Mouse (Mus musculus) right cerebral cortex, adult 18-20 months (tissue): ENCODE measurements around the gene Zdhhc19.

ENCODE experiments used
- DNase-seq: peaks from one replicate; pipeline ENCODE4 v3.0.0; 2022; ENCODE audit warnings: mixed read lengths

The Zdhhc19 gene

GRCm38 (mm10) chr16:32495965-32496364 is at the start of gene Zdhhc19:
TSS of gene Zdhhc19 (plus strand) at chr16:32496265.
- no peak for DNase-seq

- DNase-seq, result no peak
These were observed 49.4 kb upstream of the Zdhhc19 start for GRCm38 (mm10) chr16:32446563-32447138.

DNA sequence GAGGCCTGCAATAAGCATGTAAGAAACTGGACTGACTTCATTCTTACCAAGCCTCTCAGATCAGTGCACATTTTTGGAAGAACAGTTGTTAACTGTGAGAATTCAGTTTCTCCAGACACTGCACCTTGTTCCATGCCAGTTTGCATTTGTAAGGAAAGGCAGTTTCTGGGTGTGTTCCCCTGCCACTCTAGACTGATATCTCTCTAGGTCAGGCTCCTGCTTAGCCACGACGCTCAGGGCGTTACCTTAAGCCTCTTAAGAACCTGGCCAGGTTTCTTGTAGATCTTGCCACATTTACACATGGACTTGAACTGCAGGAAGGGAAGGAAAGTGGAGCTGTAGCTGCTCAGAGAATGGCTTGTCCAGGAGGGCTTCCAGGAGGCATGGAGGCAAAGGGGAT is 46.4 kb upstream of the Zdhhc19 start:
- DNase-seq, result no peak

GRCm38 (mm10) chr16:32450133-32450532 is 45.9 kb upstream of the Zdhhc19 start:
- no peak for DNase-seq

DNA sequence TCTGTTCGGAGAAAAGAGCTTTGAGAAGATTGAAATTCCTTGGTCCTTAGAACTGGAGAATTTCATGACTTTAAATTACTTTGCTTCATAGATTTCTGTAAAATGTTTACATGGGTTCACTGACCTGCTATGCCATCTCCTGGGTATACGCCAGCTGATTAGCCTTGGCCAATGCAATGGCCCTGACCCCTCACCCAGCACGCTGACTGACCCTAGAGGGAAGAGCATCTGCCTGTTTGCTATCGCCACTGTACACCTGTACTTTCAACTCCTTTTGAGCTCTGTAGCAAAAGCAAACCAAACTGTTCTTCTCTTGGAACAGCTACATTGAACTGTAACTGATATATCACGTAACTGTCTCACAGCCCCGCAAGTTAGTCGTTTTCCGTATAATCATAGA is 43.0 kb upstream of the Zdhhc19 start:
- no peak for DNase-seq

GRCm38 (mm10) chr16:32454646-32455045 is 41.4 kb upstream of the Zdhhc19 start:
- no peak for DNase-seq

DNA sequence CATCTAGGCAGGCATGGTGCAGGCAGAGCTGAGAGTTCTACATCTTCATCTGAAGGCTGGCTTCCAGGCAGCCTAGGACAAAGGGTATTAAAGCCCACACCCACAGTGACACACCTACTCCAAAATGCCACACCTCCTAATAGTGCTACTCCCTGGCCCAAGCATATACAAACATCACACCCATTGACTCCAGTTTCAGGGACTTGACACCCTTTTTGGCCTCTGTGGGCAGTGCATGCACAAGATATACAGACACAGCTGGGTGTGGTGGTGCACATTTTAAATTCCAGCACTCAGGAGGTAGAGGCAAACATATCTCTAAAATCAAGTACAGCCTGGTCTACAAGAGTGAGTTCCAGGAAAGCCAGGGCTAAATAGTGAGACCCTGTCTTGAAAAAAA is 40.0 kb upstream of the Zdhhc19 start:
- DNase-seq, result no peak

- DNase-seq, result no peak
These were observed 39.3 kb upstream of the Zdhhc19 start for GRCm38 (mm10) chr16:32456761-32457160.

DNA sequence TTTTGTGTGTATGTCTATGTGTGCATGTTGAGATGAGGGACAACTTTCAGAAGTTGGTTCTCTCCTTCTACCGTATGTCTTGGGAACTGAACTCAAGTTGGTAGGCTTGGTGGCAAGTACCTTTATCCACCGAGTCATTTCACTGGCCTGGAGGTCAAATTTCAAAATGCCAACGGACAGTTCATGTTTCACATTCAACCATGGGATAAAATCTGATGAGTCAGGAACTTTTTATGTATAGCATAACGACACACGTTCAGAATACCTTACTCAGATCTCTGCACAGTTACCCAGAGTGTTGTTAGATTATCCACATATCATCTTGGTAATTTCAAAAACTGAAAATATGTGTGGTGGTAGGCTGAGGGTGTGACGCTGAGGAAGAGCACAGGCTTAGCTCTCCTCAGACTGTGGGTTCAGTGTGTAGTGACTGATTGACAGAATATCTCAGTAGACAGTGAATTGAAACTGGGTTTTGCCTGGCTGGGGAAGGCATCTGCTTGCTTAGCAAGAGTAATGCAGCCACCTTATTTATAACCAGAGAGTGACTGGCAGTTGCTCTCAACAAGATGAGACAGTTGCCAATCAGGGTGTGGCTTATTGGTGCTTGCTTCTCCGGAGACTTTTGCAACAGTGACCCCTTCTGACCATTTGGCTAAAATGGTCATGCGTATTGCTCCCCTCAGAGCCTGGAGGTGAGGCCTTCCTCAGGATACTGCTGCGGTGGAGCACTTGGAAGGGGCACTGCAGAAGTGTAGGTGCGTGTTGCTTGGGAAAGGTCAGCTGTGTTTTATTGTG is 38.3 kb upstream of the Zdhhc19 start:
- DNase-seq, result peak; percentile 21

DNA sequence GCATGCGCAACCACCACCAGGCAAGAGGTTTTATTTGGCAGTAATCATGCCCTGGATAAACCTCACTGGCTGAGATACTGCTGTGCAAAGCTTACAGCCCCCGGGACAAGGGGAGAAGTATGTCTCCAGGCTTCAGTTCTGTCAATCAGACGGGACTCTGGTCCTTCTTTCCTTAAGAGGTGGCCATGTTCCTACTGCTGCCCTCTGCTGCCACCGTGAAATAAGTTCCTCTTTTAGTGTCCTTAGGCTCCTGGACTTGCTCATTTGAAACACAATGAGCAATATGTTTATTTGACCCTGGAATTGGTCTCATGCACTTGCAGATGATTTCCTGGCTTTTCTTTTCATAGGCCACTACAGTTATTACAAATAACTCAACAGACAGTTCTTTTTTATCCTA is 35.5 kb upstream of the Zdhhc19 start:
- DNase-seq, result no peak

DNA sequence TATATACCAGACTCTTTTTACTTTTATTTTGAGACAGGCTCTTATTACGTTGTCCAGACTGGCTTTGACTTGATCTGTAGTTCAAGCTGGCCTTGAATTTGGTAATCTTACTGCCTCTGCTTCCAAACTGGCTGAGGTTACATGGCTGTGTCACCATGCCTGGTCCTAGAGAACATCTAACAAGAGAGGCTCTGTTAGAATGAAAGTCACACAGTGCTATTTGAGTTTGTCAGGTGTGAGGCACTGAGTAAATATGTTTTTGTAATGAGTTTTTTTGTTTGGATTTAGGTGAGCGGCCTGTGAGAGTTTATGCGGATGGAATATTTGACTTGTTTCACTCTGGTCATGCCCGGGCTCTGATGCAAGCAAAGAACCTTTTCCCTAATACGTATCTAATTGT is 34.4 kb upstream of the Zdhhc19 start:
- no peak for DNase-seq

DNA sequence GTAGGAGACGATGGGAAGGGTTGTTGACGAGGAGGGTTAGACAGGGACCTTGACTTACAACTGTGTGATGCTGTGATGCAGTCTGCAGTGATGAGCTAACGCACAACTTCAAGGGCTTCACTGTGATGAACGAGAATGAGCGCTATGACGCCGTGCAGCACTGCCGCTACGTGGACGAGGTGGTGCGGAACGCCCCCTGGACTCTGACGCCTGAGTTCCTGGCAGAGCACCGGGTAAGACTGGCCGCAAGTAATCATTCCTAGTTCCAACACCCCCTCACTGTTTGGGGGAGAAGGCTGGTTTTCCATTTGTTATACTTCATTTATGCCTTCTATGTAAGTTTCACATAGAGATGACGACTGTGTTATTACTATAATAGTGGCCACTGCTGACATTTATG is 33.1 kb upstream of the Zdhhc19 start:
- DNase-seq, result no peak

DNA sequence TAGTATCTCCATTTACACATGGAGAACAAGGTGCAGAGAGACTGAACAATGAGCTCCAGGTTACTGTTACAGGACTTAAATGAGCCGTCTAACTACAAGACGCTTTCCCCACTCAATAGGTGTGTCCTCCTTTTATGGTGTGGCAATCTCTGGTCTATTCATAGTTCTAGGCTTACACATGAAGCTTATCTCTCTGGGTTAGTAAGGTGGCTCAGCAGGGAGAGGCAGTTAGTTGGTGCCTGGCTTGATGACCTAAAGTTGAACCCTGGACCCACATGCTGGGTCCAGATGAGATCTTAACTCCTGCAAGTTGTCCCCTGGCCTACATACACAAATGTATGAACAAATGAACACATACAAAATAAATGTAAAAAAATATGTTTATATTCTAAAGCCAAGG is 32.6 kb upstream of the Zdhhc19 start:
- no peak for DNase-seq

DNA sequence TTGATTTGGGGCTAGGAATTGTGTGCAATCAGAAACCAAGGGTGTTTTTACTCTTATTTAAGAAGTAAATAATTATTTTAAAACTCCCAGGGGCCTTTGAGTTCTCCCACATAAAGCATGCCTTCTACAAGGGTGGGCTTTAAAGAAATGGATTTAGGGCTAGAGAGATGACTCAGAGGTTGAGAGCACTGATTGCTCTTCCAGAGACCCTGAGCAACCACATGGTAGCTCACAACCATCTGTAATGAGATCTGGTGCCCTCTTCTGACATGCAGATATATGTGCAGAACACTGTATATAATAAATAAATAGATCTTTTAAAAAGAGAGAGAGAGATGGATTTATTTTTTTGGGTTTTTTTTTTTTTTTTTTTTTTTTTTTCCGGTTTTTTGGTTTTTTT is 31.2 kb upstream of the Zdhhc19 start:
- DNase-seq, result no peak

DNA sequence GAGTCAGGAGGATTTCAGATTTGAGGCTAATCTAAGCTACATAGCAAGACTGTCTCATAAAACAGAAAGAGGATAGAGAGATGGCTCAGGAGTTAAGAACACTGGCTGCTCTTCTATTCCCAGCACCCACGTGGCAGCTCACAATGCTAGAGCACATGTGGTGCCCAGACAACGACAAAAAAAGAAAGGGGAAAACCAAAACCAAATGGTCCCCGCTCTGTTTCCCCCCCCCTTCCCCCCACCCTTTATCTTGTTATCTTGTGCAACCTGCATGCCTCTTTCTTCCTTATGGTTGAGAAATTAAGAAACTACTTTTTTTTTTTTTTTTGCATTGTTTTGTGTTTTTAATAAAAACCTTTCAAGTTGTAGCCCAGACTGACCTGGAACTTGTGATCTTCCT is 27.6 kb upstream of the Zdhhc19 start:
- DNase-seq, result no peak

DNA sequence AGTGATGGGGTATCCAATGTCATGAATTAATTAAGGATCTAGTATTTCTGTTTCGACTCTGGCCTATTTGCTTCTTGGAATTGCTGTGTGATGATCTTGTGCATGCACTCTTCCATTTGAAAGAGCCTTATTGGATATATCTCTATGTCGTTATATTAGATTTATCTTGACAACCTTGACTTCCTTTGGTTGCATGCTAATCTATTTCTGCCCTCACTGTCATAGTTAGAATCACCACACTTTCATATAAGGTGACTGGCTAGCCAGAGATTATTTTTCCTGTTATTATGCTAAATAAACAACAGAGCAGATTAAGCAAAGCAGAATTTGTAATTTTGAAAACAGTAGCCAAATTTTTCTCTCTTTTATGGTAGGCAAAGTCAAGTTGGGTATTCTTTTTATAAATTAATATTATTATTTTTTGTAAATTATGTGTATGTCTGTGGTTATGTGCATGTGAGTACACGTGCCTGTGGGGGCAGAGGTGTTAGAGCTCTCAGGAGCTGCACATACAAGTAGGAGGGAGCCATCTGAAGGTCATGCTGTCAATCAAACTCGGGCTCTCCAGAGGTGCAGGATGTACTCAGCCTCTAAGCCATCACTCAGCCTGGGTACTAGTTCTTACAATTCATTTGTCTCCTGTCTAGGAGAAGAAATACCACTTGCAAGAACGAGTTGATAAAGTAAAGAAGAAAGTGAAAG is 26.5 kb upstream of the Zdhhc19 start:
- DNase-seq, result no peak

DNA sequence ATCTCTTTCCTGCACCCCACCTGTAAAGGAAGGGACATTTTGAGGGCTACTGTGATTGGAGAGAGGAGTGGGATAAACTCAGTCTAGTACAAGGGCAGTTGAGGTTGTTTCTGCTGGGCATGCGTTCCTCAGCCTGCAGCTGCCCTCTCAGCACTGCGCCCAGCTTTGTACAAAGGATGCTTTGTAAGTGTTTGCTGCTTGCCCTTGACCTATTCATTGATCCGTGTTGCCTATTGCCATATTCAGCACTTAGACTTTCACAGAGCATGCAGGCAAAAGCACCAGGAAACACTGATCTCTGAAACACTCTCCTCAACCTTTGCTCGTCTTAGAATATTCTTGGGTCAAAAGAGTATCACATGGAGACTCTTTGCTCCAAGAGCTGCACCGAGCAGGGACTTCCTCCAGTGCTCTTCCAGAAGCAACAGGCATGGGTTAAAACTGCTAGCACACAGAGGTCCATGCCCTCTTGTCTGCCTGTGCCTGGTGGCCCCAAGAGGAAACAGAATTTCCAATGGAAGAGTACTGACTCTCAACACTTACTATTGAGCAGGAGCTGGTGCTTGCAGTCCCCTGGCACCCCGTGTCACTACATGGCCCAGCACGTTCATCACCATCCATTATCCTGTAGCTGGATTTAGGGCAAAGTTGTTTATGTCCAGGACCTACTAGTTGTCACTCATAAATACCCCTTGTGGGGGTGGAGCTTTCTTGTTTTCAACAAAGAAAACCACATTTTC is 23.6 kb upstream of the Zdhhc19 start:
- peak; percentile 22 for DNase-seq

GRCm38 (mm10) chr16:32477315-32477714 is 18.8 kb upstream of the Zdhhc19 start:
- no peak for DNase-seq

- DNase-seq, result no peak
These were observed 16.6 kb upstream of the Zdhhc19 start for GRCm38 (mm10) chr16:32479415-32479814.

GRCm38 (mm10) chr16:32484431-32484871 is 11.6 kb upstream of the Zdhhc19 start:
- DNase-seq, result no peak

DNA sequence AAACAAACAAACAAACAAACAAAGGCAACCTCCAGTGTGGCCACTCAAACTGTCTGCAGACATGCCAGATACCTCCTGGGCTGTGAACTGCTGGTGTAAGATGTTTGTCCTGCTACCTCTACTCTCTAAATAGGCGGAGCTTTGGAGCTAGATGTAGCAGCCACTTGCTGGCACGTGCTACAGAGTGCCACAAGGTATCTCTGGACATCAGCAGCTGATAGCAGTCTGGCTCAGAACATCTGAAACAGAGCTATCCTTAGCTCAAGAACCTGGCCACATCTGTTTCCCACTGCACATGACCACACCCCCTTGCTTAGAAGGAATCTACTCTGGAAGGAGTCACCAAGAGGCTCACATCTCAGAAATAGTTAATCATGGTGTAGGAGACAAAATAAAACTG is 10.9 kb upstream of the Zdhhc19 start:
- no peak for DNase-seq

DNA sequence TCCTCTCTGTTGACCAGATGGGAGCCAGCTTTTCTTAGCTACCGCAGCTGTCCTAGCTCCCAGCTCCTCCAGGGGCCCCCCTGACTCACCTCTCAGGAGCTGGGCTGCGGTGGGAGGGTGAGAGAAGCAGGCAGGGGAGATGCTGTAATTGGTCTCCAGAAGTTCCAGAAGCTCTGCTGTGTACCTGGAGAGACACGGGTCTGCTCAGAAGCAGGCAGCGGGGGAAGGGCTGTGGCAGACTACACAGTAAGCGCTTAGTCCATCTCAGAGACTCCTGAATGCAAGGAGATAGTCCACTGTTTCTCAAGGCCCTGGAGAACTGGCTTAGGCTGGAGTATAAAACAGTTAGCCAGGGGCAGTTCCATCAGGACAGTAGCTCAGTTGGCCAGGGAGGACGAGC is 10.0 kb upstream of the Zdhhc19 start:
- no peak for DNase-seq
